Mouse (Mus musculus): ENCODE results near the gene Sik3. TPM values are rescaled to one million over a fixed set of nuclear protein-coding genes. Genes with fewer than 3 reads are reported as not detected.
A peak's percentile ranks its signal among the peaks of the same experiment; 100 is the strongest.
"Not testable (repeated sequence)": the region's sequence is repeated elsewhere in the genome, so short reads cannot be mapped to it uniquely, and the experiment has no call there.

Gene Sik3
- polyA plus RNA-seq, 1 experiment from 2014 or later: 9.6 TPM

DNA sequence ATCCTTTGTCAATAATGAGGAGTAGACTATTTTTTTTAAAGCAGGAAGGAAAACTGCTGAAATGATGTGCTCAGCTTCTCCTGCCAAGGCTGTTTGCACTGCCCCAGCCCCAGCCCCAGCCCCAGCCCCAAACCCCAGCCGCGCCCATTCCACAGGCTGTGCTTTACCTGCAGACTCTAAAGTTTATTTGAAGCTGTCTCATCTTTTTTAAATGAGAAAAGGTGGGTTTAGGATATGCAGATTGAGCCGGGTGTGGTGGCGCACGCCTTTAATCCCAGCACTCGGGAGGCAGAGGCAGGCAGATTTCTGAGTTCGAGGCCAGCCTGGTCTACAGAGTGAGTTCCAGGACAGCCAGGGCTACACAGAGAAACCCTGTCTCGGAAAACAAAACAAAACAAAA lies 143.2 kb downstream of the Sik3 start:
- H3K9me3 ChIP-seq (ENCODE audit: control insufficient read depth, low read depth, low read length); ATAC-seq (ENCODE audit: insufficient number of reproducible peaks, insufficient read depth, low FRiP score, low read depth); H3K9ac ChIP-seq (replicated peaks; ENCODE audit: low read depth, low read length); H3K27me3 ChIP-seq (ENCODE audit: control insufficient read depth, insufficient read depth, low read length); H3K4me2 ChIP-seq (replicated peaks; ENCODE audit: low read depth, low read length); H3K27ac ChIP-seq (ENCODE audit: low read length); H3K4me3 ChIP-seq (ENCODE audit: low read depth, low read length); H3K36me3 ChIP-seq (ENCODE audit: control insufficient read depth, insufficient read depth, low read length): not testable (repeated sequence)
- peaks cover 22% of the 10 kb centered on the region; the same call in 1 of the 2 replicates for H3K4me1 ChIP-seq (ENCODE audit: control insufficient read depth, insufficient read depth, low read length)
- 94% methylated on average over 7 of the region's 8 CpGs for WGBS

GRCm38 (mm10) chr9:46156711-46157110 lies 144.1 kb downstream of the Sik3 start:
- 72% methylated on average over 4 of the region's 4 CpGs for WGBS
- Histone ChIP-seq H3K4me3 (ENCODE audit: low read depth, low read length) (no peak overlapping the region), H3K4me2 (replicated peaks; ENCODE audit: low read depth, low read length) (no peak overlapping the region), H3K36me3 (ENCODE audit: control insufficient read depth, insufficient read depth, low read length) (no peaks in the 10 kb centered on the region), H3K27ac (ENCODE audit: low read length) (no peak overlapping the region), H3K9me3 (ENCODE audit: control insufficient read depth, low read depth, low read length) (no peaks in the 10 kb centered on the region), H3K4me1 (ENCODE audit: control insufficient read depth, insufficient read depth, low read length) (peaks cover 14% of the 10 kb centered on the region; the same call in 1 of the 2 replicates), H3K27me3 (ENCODE audit: control insufficient read depth, insufficient read depth, low read length) (no peaks in the 10 kb centered on the region), H3K9ac (replicated peaks; ENCODE audit: low read depth, low read length) (no peak overlapping the region)
- no peak for ATAC-seq (ENCODE audit: insufficient number of reproducible peaks, insufficient read depth, low FRiP score, low read depth)

- Histone ChIP-seq H3K36me3 (ENCODE audit: control insufficient read depth, insufficient read depth, low read length) (no peaks in the 10 kb centered on the region), H3K27me3 (ENCODE audit: control insufficient read depth, insufficient read depth, low read length) (no peaks in the 10 kb centered on the region), H3K9me3 (ENCODE audit: control insufficient read depth, low read depth, low read length) (no peaks in the 10 kb centered on the region), H3K4me1 (ENCODE audit: control insufficient read depth, insufficient read depth, low read length) (peaks cover 6% of the 10 kb centered on the region), H3K4me2 (replicated peaks; ENCODE audit: low read depth, low read length) (no peak overlapping the region), H3K9ac (replicated peaks; ENCODE audit: low read depth, low read length) (no peak overlapping the region), H3K27ac (ENCODE audit: low read length) (no peak overlapping the region), H3K4me3 (ENCODE audit: low read depth, low read length) (no peak overlapping the region)
- WGBS: 67% methylated on average over 4 of the region's 4 CpGs
- ATAC-seq (ENCODE audit: insufficient number of reproducible peaks, insufficient read depth, low FRiP score, low read depth): no peak
These were observed 145.7 kb downstream of the Sik3 start for GRCm38 (mm10) chr9:46158273-46158813.

DNA sequence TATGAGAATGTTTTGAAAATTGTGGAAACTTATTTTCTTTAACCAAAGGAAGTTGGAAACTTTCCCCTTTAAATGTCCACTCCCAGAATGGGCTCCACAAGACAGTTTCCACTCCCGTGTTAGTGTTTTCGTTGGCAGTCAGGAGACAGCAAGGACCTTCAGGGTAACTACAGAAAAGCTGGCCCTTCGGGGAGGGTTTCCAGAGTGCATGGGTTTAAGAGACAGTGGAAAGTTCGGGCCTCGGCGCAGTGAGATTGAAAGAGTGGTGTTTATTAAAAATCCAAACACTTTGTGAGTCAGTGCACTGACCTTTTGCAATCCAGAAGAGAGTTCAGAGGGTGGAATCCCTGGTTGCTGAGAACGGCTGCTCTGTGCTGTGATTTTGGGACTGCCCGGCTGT lies 150.8 kb downstream of the Sik3 start:
- no peaks in the 10 kb centered on the region for H3K36me3 ChIP-seq (ENCODE audit: control insufficient read depth, insufficient read depth, low read length)
- no peak overlapping the region for H3K4me3 ChIP-seq (ENCODE audit: low read depth, low read length)
- no peak for ATAC-seq (ENCODE audit: insufficient number of reproducible peaks, insufficient read depth, low FRiP score, low read depth)
- H3K4me2 ChIP-seq (replicated peaks; ENCODE audit: low read depth, low read length): no peak overlapping the region
- peaks cover 5% of the 10 kb centered on the region for H3K4me1 ChIP-seq (ENCODE audit: control insufficient read depth, insufficient read depth, low read length)
- peak overlapping the region; percentile 48; the same call in 1 of the 2 replicates for H3K27ac ChIP-seq (ENCODE audit: low read length)
- 39% methylated on average over 8 of the region's 8 CpGs for WGBS
- H3K9me3 ChIP-seq (ENCODE audit: control insufficient read depth, low read depth, low read length): no peaks in the 10 kb centered on the region
- no peaks in the 10 kb centered on the region for H3K27me3 ChIP-seq (ENCODE audit: control insufficient read depth, insufficient read depth, low read length)
- no peak overlapping the region for H3K9ac ChIP-seq (replicated peaks; ENCODE audit: low read depth, low read length)

DNA sequence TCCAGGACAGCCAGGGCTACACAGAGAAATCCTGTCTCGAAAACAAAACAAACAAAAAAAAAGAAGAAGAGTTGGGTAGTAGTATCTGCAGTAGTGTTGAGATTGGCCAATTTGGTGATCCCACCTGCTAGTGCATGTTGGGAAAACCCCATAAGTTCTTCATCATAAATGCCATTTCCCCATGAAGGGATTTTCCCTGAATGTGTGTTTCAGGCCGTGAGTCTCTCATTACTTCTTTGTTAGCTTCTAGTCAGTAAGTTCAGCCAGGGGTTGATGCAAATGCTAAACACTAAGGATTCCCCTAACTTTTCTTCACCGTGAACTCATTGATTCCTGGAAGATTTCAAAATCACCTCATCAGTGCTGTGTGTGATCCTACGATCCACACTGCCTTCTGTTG lies 156.2 kb downstream of the Sik3 start:
- ATAC-seq (ENCODE audit: insufficient number of reproducible peaks, insufficient read depth, low FRiP score, low read depth): no peak
- WGBS: 77% methylated on average over 4 of the region's 4 CpGs
- no peak overlapping the region for H3K4me3 ChIP-seq (ENCODE audit: low read depth, low read length)
- no peak overlapping the region for H3K9ac ChIP-seq (replicated peaks; ENCODE audit: low read depth, low read length)
- H3K27ac ChIP-seq (ENCODE audit: low read length): no peak overlapping the region
- H3K9me3 ChIP-seq (ENCODE audit: control insufficient read depth, low read depth, low read length): no peaks in the 10 kb centered on the region
- H3K4me1 ChIP-seq (ENCODE audit: control insufficient read depth, insufficient read depth, low read length): no peaks in the 10 kb centered on the region
- H3K36me3 ChIP-seq (ENCODE audit: control insufficient read depth, insufficient read depth, low read length): no peaks in the 10 kb centered on the region
- no peaks in the 10 kb centered on the region for H3K27me3 ChIP-seq (ENCODE audit: control insufficient read depth, insufficient read depth, low read length)
- H3K4me2 ChIP-seq (replicated peaks; ENCODE audit: low read depth, low read length): no peak overlapping the region

GRCm38 (mm10) chr9:46172251-46172650 lies 159.6 kb downstream of the Sik3 start:
- Histone ChIP-seq H3K27ac (ENCODE audit: low read length) (no peak overlapping the region), H3K27me3 (ENCODE audit: control insufficient read depth, insufficient read depth, low read length) (no peaks in the 10 kb centered on the region), H3K9ac (replicated peaks; ENCODE audit: low read depth, low read length) (no peak overlapping the region), H3K9me3 (ENCODE audit: control insufficient read depth, low read depth, low read length) (no peaks in the 10 kb centered on the region), H3K4me3 (ENCODE audit: low read depth, low read length) (no peak overlapping the region), H3K4me2 (replicated peaks; ENCODE audit: low read depth, low read length) (no peak overlapping the region), H3K36me3 (ENCODE audit: control insufficient read depth, insufficient read depth, low read length) (no peaks in the 10 kb centered on the region), H3K4me1 (ENCODE audit: control insufficient read depth, insufficient read depth, low read length) (peaks cover 11% of the 10 kb centered on the region)
- ATAC-seq (ENCODE audit: insufficient number of reproducible peaks, insufficient read depth, low FRiP score, low read depth): no peak
- 81% methylated on average over 2 of the region's 2 CpGs for WGBS

DNA sequence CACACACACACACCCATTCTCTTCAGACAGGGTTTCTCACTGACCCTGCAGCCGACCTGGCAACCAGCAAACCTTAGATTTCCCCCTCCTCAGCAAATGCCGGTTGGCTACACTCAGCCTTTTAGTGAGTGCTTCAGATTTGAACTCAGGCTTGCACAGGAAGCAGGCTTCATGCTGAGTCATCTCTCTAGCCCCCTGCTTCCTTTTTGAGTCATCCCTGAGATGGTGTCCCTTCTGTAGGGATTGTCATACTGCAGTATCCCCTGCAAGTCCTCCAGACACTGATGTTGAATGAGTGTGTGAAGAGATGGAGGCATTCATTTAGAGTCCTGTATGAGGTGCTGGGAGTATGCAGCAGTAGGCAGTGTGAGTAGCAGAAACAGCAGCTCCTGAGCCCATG lies 160.3 kb downstream of the Sik3 start:
- Histone ChIP-seq H3K4me1 (ENCODE audit: control insufficient read depth, insufficient read depth, low read length) (peaks cover 11% of the 10 kb centered on the region), H3K9ac (replicated peaks; ENCODE audit: low read depth, low read length) (no peak overlapping the region), H3K4me3 (ENCODE audit: low read depth, low read length) (no peak overlapping the region), H3K9me3 (ENCODE audit: control insufficient read depth, low read depth, low read length) (no peaks in the 10 kb centered on the region), H3K27ac (ENCODE audit: low read length) (0 out of 2 replicates have a peak overlapping the region, but pooled peaks have one; percentile 18), H3K36me3 (ENCODE audit: control insufficient read depth, insufficient read depth, low read length) (no peaks in the 10 kb centered on the region), H3K4me2 (replicated peaks; ENCODE audit: low read depth, low read length) (no peak overlapping the region), H3K27me3 (ENCODE audit: control insufficient read depth, insufficient read depth, low read length) (no peaks in the 10 kb centered on the region)
- ATAC-seq (ENCODE audit: insufficient number of reproducible peaks, insufficient read depth, low FRiP score, low read depth): no peak
- 34% methylated on average over 2 of the region's 2 CpGs for WGBS

GRCm38 (mm10) chr9:46173919-46174318 lies 161.3 kb downstream of the Sik3 start:
- Histone ChIP-seq H3K9ac (replicated peaks; ENCODE audit: low read depth, low read length) (no peak overlapping the region), H3K36me3 (ENCODE audit: control insufficient read depth, insufficient read depth, low read length) (no peaks in the 10 kb centered on the region), H3K9me3 (ENCODE audit: control insufficient read depth, low read depth, low read length) (no peaks in the 10 kb centered on the region), H3K27ac (ENCODE audit: low read length) (no peak overlapping the region), H3K4me2 (replicated peaks; ENCODE audit: low read depth, low read length) (no peak overlapping the region), H3K4me3 (ENCODE audit: low read depth, low read length) (no peak overlapping the region), H3K4me1 (ENCODE audit: control insufficient read depth, insufficient read depth, low read length) (peaks cover 11% of the 10 kb centered on the region), H3K27me3 (ENCODE audit: control insufficient read depth, insufficient read depth, low read length) (no peaks in the 10 kb centered on the region)
- 80% methylated on average over 6 of the region's 6 CpGs for whole genome bisulfite sequencing
- no peak for ATAC-seq (ENCODE audit: insufficient number of reproducible peaks, insufficient read depth, low FRiP score, low read depth)

DNA sequence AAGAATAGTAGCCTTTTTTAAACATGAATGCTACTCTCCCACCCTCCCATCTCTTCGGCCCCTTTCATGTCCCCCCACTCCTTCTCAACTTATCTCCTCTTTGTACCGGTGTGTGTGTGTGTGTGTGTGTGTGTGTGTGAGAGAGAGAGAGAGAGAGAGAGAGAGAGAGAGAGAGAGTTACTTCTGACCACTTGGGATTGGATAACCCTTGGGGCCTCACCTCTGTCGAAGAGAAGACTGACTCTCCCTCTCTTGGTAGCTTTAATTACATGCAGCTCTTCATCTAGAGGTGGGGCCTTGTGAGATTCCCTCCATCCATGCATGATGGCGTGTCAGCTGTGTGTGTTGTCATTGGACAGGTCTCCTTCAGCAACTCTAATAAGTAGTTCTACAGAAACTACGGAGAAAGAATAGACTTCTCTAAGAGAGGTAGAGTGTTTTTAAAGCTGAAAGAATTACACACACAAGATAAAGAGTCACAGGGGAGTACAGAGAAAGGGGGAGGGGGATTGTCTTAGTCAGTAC lies 162.2 kb downstream of the Sik3 start:
- no peak for ATAC-seq (ENCODE audit: insufficient number of reproducible peaks, insufficient read depth, low FRiP score, low read depth)
- 78% methylated on average over 5 of the region's 5 CpGs for WGBS
- Histone ChIP-seq H3K27me3 (ENCODE audit: control insufficient read depth, insufficient read depth, low read length) (no peaks in the 10 kb centered on the region), H3K4me3 (ENCODE audit: low read depth, low read length) (no peak overlapping the region), H3K9ac (replicated peaks; ENCODE audit: low read depth, low read length) (no peak overlapping the region), H3K4me2 (replicated peaks; ENCODE audit: low read depth, low read length) (no peak overlapping the region), H3K27ac (ENCODE audit: low read length) (no peak overlapping the region), H3K36me3 (ENCODE audit: control insufficient read depth, insufficient read depth, low read length) (no peaks in the 10 kb centered on the region), H3K9me3 (ENCODE audit: control insufficient read depth, low read depth, low read length) (no peaks in the 10 kb centered on the region), H3K4me1 (ENCODE audit: control insufficient read depth, insufficient read depth, low read length) (peaks cover 11% of the 10 kb centered on the region)

Measured in stomach, embryonic 14.5 days (tissue).